Mouse (Mus musculus): ENCODE measurements around the gene Osbpl11.
"Not testable (repeated sequence)": the region's sequence is repeated elsewhere in the genome, so short reads cannot be mapped to it uniquely, and the experiment has no call there.

Gene Osbpl11

GRCm38 (mm10) chr16:33184901-33185260, at the start of gene Osbpl11:
Osbpl11 (plus strand) TSS chr16:33185071.
- DNase-seq: peak; percentile 98

GRCm38 (mm10) chr16:33135167-33135566, 49.7 kb upstream of the Osbpl11 start:
- no peak for DNase-seq

GRCm38 (mm10) chr16:33139061-33139460, 45.8 kb upstream of the Osbpl11 start:
- peak; percentile 50 for DNase-seq

- no peak for DNase-seq
These were observed 43.1 kb upstream of the Osbpl11 start for GRCm38 (mm10) chr16:33141758-33142280.

- DNase-seq: no peak
These were observed 41.4 kb upstream of the Osbpl11 start for GRCm38 (mm10) chr16:33143452-33143851.

GRCm38 (mm10) chr16:33146185-33146584, 38.7 kb upstream of the Osbpl11 start:
- DNase-seq: no peak

- peak; percentile 33 for DNase-seq
These were observed 36.7 kb upstream of the Osbpl11 start for GRCm38 (mm10) chr16:33148135-33148534.

GRCm38 (mm10) chr16:33150875-33151274, 34.0 kb upstream of the Osbpl11 start:
- not testable (repeated sequence) for DNase-seq

- no peak for DNase-seq
These were observed 33.3 kb upstream of the Osbpl11 start for GRCm38 (mm10) chr16:33151558-33151957.

GRCm38 (mm10) chr16:33154992-33155391, 29.9 kb upstream of the Osbpl11 start:
- peak; percentile 67 for DNase-seq

- no peak for DNase-seq
These were observed 26.9 kb upstream of the Osbpl11 start for GRCm38 (mm10) chr16:33158006-33158405.

- no peak for DNase-seq
These were observed 26.2 kb upstream of the Osbpl11 start for GRCm38 (mm10) chr16:33158590-33159071.

GRCm38 (mm10) chr16:33159363-33159762, 25.5 kb upstream of the Osbpl11 start:
- DNase-seq: no peak

GRCm38 (mm10) chr16:33163330-33164090, 21.4 kb upstream of the Osbpl11 start:
- no peak for DNase-seq

GRCm38 (mm10) chr16:33166284-33166683, 18.6 kb upstream of the Osbpl11 start:
- DNase-seq: peak; percentile 61

GRCm38 (mm10) chr16:33167537-33167936, 17.3 kb upstream of the Osbpl11 start:
- peak; percentile 27 for DNase-seq

GRCm38 (mm10) chr16:33169471-33170034, 15.3 kb upstream of the Osbpl11 start:
- no peak for DNase-seq

- peak; percentile 84 for DNase-seq
These were observed 13.9 kb upstream of the Osbpl11 start for GRCm38 (mm10) chr16:33170716-33171587.

- DNase-seq: no peak
These were observed 13.1 kb upstream of the Osbpl11 start for GRCm38 (mm10) chr16:33171800-33172199.

GRCm38 (mm10) chr16:33173151-33173550, 11.7 kb upstream of the Osbpl11 start:
- DNase-seq: no peak

GRCm38 (mm10) chr16:33174695-33175094, 10.2 kb upstream of the Osbpl11 start:
- DNase-seq: no peak

GRCm38 (mm10) chr16:33176831-33177230, 8.0 kb upstream of the Osbpl11 start:
- DNase-seq: not testable (repeated sequence)

- no peak for DNase-seq
These were observed 7.1 kb upstream of the Osbpl11 start for GRCm38 (mm10) chr16:33177722-33178121.
